Mouse (Mus musculus) liver, postnatal 0 days (tissue): ENCODE measurements around the gene Bend6. TPM values are rescaled to one million over a fixed set of nuclear protein-coding genes. Genes with fewer than 3 reads are reported as not detected.

Experiments
- ATAC-seq: fragments of 200-750 bp; cut with Nextera tagmentation; 2 replicates; pipeline ENCODE4 v1.8.0; 2017; ENCODE audit warnings: mild to moderate bottlenecking, moderate library complexity
- DNase-seq: peaks from one replicate; pipeline ENCODE4 v3.0.0-alpha.2; 2016
- H3K27ac ChIP-seq: fragments of 300-500 bp; sonication (generic); 2 replicates; pipeline ENCODE4 v1.5.1; 2014; ENCODE audit warnings: antibody characterized with exemption, moderate library complexity, mild to moderate bottlenecking, low read depth
- H3K27me3 ChIP-seq: fragments of 300-500 bp; sonication (generic); 2 replicates; pipeline ENCODE4 v1.6.1; 2014; ENCODE audit warnings: low read length, control low read depth, mixed read lengths; ENCODE audit not compliant: insufficient read depth
- H3K36me3 ChIP-seq: fragments of 300-500 bp; sonication (generic); replicated peaks from 2 replicates; pipeline ENCODE4 v1.6.1; 2014; ENCODE audit warnings: mild to moderate bottlenecking, control low read depth, low read length, moderate library complexity, mixed read lengths; ENCODE audit not compliant: insufficient read depth
- H3K4me1 ChIP-seq: fragments of 300-500 bp; sonication (generic); 2 replicates; pipeline ENCODE4 v1.6.1; 2014; ENCODE audit warnings: antibody characterized with exemption, mild to moderate bottlenecking, control low read depth; ENCODE audit not compliant: insufficient read depth
- H3K4me2 ChIP-seq: fragments of 300-500 bp; sonication (generic); 2 replicates; pipeline ENCODE4 v1.6.1; 2014; ENCODE audit warnings: low read depth, mild to moderate bottlenecking, low read length, moderate library complexity, mixed read lengths
- H3K4me3 ChIP-seq: fragments of 300-500 bp; sonication (generic); 2 replicates; pipeline ENCODE4 v1.5.1; 2014; ENCODE audit warnings: low read depth, low read length
- H3K9ac ChIP-seq: fragments of 300-500 bp; sonication (generic); replicated peaks from 2 replicates; pipeline ENCODE4 v1.6.1; 2014; ENCODE audit warnings: mild to moderate bottlenecking, moderate library complexity
- H3K9me3 ChIP-seq: fragments of 300-500 bp; sonication (generic); 2 replicates; pipeline ENCODE4 v1.6.1; 2016; ENCODE audit warnings: mild to moderate bottlenecking, control low read depth, low read length, mixed read lengths
- CTCF ChIP-seq: sonication (generic); IDR thresholded peaks from 2 replicates; pipeline ENCODE4 v1.5.1; 2016; ENCODE audit warnings: antibody characterized with exemption, low read depth
- EP300 ChIP-seq: IDR thresholded peaks from 2 replicates; pipeline ENCODE4 v1.6.1; 2016; ENCODE audit warnings: antibody characterized with exemption, low read depth, mild to moderate bottlenecking
- WGBS: fragments of 180-500 bp; shearing (Covaris S2); extraction: QIAGEN DNeasy Blood & Tissue Kit; methylation state at CpG from one replicate; pipeline ENCODE4 v1.1.7; 2014; ENCODE audit not compliant: insufficient replicate concordance; 5-methylcytosine and 5-hydroxymethylcytosine counted together
- polyA plus RNA-seq: library from polyadenylated mRNA; unstranded; fragments of >200 nt; fragmentation: Nextera tagmentation; extraction: Ambion mirVana; gene quantifications from 2 replicates; pipeline ENCODE4 v1.2.1, GENCODE M21; 2015

Bend6 gene
- polyA plus RNA-seq, 1 experiment from 2014 or later, result 0.22 TPM

DNA sequence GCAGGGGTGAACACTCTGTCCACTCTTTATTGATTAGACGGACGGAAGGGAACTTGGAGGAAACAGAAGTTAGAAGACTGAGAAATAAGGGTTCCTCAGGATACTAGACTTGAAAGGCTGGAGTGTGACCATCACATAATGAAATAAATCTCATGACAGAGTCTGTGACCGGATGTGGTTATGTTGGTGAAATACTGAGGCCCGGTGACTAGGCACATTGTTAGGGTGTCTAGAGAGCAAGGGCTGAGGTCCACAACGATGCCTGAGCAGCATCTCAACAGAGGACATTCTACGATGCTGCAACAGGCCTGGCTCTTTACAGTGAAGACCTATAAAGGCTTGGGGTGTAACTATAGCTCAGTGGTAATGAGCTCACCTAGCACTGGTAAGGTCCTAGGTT lies 9.2 kb downstream of the Bend6 start:
- Histone ChIP-seq H3K36me3 (no peaks in the 10 kb centered on the region), H3K27me3 (no peaks in the 10 kb centered on the region), H3K4me3 (no peak overlapping the region), H3K9ac (no peak overlapping the region), H3K4me1 (no peaks in the 10 kb centered on the region), H3K9me3 (no peaks in the 10 kb centered on the region), H3K27ac (no peak overlapping the region), H3K4me2 (no peak overlapping the region)
- DNase-seq, result no peak
- TF ChIP-seq EP300 (no peak), CTCF (no peak)
- WGBS, result 60% methylated on average over 6 of the region's 6 CpGs
- no peak for ATAC-seq

DNA sequence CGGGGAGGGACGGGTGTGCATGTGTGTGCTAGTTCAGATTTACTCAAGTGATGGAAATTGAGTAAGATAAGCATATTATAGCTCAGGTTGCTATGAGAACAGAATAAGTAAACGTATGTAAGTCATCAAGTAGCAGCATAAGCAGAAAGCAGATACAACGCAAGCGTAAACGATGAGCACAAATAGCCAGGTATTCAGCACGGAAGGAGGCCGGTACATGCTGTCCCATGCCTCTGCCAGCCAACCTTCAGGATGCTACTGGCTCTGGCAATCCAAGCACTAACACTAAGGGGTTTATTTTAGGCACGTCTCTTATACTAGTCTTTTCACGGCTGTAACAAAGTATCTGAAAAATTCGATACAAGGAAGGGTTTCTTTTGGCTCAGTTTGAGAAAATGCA lies 10.2 kb downstream of the Bend6 start:
- TF ChIP-seq CTCF, result no peak
- TF ChIP-seq EP300, result no peak
- Histone ChIP-seq H3K36me3 (no peaks in the 10 kb centered on the region), H3K27me3 (no peaks in the 10 kb centered on the region), H3K9ac (no peak overlapping the region), H3K4me2 (no peak overlapping the region), H3K9me3 (no peaks in the 10 kb centered on the region), H3K4me3 (no peak overlapping the region), H3K27ac (no peak overlapping the region), H3K4me1 (no peaks in the 10 kb centered on the region)
- ATAC-seq, result no peak
- no peak for DNase-seq
- 81% methylated on average over 11 of the region's 11 CpGs for WGBS

DNA sequence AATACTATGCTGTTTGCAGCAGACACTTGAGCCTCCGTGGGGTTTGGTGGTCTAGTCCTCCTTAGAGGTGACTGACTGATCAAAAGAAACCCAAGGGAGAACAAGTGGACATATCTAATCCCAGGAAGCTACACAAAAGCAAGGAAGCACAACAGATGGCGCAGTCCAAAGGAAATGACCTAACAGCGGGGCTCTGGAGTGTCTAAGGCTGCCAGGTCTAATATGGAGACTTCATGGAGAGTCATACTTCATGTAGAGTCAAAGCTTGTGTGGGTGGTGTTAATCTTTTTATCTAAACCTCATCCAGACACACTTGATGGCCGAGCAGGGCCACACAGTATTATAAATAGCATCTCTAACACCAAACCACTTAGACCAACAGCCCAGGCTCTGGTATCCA lies 10.9 kb downstream of the Bend6 start:
- H3K27ac ChIP-seq, result no peak overlapping the region
- H3K4me2 ChIP-seq, result no peak overlapping the region
- no peaks in the 10 kb centered on the region for H3K4me1 ChIP-seq
- DNase-seq (no peak), ATAC-seq (no peak)
- TF ChIP-seq CTCF, result no peak
- no peak overlapping the region for H3K9ac ChIP-seq
- 63% methylated on average over 4 of the region's 4 CpGs for WGBS
- H3K4me3 ChIP-seq, result no peak overlapping the region
- H3K36me3 ChIP-seq, result no peaks in the 10 kb centered on the region
- H3K9me3 ChIP-seq, result no peaks in the 10 kb centered on the region
- H3K27me3 ChIP-seq, result no peaks in the 10 kb centered on the region

DNA sequence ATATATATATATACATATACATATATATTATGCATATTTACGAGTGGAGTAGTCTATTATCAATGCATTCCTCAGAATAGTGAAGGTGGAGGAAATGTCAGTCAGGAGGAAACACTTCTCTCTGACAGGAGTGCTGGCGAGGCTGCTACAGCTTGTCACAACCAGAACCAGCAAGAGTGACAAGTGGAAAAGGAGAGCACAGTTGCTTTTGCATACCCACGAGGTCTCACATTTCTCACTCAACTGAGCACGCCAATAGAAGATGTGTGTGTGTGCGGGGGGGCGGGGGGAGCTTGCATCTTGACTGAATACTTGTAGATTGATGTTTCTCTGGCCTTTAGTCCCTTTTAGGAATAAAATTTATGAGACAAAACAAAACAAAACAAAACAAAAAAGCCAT lies 11.5 kb downstream of the Bend6 start:
- DNase-seq (no peak), ATAC-seq (no peak)
- H3K27ac ChIP-seq, result no peak overlapping the region
- no peaks in the 10 kb centered on the region for H3K9me3 ChIP-seq
- H3K4me2 ChIP-seq, result no peak overlapping the region
- no peak for TF ChIP-seq CTCF
- TF ChIP-seq EP300, result no peak
- no peaks in the 10 kb centered on the region for H3K27me3 ChIP-seq
- WGBS, result 66% methylated on average over 6 of the region's 6 CpGs
- H3K4me1 ChIP-seq, result no peaks in the 10 kb centered on the region
- no peaks in the 10 kb centered on the region for H3K36me3 ChIP-seq
- H3K9ac ChIP-seq, result no peak overlapping the region
- H3K4me3 ChIP-seq, result no peak overlapping the region

DNA sequence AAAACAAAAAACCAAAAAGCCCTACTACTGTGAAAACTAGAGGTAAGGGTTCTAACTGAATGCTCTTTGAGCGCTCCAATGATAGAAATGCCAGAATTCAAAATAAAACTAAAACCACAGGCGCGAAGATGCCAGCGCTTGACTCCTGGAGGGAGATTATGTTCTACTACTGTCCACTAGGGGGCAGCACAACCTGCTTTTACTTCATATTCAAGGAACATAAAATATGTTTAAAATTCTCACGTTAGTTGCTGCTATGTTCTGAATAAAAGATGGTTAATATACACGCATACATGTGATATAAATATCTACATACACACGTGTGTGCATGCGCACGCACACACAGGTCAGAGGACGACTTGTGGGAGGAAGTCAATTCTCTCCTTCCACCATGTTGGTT lies 14.8 kb downstream of the Bend6 start:
- no peak overlapping the region for H3K9ac ChIP-seq
- H3K4me2 ChIP-seq, result no peak overlapping the region
- no peak for TF ChIP-seq EP300
- TF ChIP-seq CTCF, result peak; percentile 74
- 52% methylated on average over 10 of the region's 10 CpGs for WGBS
- H3K27me3 ChIP-seq, result no peaks in the 10 kb centered on the region
- H3K27ac ChIP-seq, result no peak overlapping the region
- H3K36me3 ChIP-seq, result no peaks in the 10 kb centered on the region
- H3K9me3 ChIP-seq, result no peaks in the 10 kb centered on the region
- H3K4me3 ChIP-seq, result no peak overlapping the region
- peak; percentile 40 for DNase-seq
- no peaks in the 10 kb centered on the region for H3K4me1 ChIP-seq
- ATAC-seq, result no peak

DNA sequence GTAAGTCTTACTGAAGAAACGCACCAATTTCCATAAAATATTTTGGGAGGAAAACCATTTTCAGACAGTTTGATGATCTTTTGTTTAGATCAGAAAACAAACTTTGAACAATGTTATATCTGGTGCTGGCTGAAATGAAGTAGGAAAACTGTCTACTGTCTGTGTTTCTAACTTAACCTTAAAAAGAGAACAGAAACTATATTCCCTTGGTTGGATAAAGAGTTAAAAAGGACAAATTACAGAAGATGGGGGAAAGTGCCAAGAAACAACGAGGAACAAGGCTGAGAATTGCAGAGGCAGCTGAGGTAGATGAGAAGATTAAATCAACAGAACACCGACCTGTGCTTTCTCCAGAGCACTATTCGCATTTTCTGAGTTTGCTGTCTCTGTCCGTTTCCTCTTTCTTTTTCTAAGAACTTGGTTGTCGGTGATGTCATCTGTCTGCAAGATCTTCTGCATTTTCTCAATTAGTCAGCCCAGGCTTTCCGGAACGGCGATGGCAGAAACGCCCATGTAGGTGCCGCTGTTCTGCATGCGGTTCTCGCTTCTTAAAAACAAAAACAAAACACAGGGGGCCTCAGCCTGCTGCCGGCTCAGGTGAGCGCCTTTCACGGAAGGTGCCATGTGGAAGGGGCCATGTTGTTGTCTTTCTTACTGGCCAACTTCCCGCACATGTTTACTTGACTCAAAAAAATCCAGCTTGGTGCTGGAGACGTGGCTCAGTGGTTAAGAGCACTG lies 24.3 kb downstream of the Bend6 start:
- 11% methylated on average over 18 of the region's 18 CpGs for WGBS
- peak overlapping the region; percentile 54 for H3K4me2 ChIP-seq
- H3K4me3 ChIP-seq, result peak overlapping the region; percentile 6
- no peaks in the 10 kb centered on the region for H3K27me3 ChIP-seq
- H3K4me1 ChIP-seq, result 0 out of 2 replicates have a peak, but pooled peaks cover 3% of the 10 kb centered on the region
- H3K9me3 ChIP-seq, result no peaks in the 10 kb centered on the region
- ATAC-seq, result no peak
- 0 out of 2 replicates have a peak overlapping the region, but pooled peaks have one; percentile 5 for H3K9ac ChIP-seq
- peak; percentile 37 for DNase-seq
- H3K27ac ChIP-seq, result no peak overlapping the region
- TF ChIP-seq CTCF (peak; percentile 39), EP300 (no peak)
- no peaks in the 10 kb centered on the region for H3K36me3 ChIP-seq

DNA sequence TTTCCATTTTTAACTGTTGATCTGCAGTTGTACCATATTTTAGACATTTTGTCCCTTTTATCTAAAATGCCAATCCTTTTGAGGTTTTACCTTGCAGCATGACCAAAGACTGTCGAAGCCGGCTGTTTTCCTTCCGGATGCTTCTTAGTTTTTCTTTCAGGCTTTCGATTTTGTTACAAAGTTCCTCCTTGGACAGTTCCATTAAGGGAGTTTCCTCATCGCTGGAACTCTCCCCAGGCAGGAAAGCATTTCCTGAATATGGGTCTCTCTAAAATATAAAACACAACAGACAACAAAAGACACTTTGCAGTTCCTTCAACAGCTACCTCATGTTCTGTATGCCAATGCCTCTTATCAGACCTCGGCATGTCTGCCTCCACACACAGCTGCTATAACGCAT lies 29.4 kb downstream of the Bend6 start:
- 73% methylated on average over 7 of the region's 7 CpGs for WGBS
- Histone ChIP-seq H3K27ac (no peak overlapping the region), H3K36me3 (no peaks in the 10 kb centered on the region), H3K27me3 (no peaks in the 10 kb centered on the region), H3K4me2 (no peak overlapping the region), H3K9me3 (no peaks in the 10 kb centered on the region), H3K9ac (no peak overlapping the region), H3K4me1 (no peaks in the 10 kb centered on the region), H3K4me3 (no peak overlapping the region)
- no peak for DNase-seq
- no peak for ATAC-seq
- TF ChIP-seq CTCF (no peak), EP300 (no peak)
